Mouse (Mus musculus): ENCODE measurements around the gene 4930432K21Rik. TPM values are rescaled to one million over a fixed set of nuclear protein-coding genes. Genes with fewer than 3 reads are reported as not detected.

Gene 4930432K21Rik
- total and polyA plus RNA-seq, 3 experiments = 0.26 to 0.55 (median 0.30) TPM

DNA sequence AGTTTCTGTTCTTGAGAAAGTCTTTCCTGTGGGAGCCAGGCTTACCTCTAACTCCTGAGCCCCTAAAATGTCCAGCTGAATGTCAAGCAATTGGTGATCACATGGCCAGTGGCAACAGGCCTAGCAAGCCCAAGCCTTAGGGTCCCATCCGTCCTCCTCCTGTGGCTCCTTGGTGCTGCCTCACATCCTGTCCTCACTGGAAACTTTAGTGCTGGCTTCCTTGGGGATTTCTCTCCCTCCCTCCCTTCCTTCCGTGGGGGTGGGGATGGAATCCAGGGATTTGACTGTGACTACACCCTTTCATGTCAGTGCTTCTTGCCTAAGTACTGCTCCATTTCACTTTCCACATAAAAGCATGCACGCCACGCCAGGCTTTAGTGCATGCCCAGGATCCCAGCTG, 41.8 kb downstream of the 4930432K21Rik start:
- TF ChIP-seq POLR2A (IDR thresholded peaks at IDR 0.05; ENCODE audit: insufficient read depth, low read depth, low read length) = peak; percentile 87
- no peak for TF ChIP-seq CTCF (IDR thresholded peaks at IDR 0.05)
- TF ChIP-seq EP300 (IDR thresholded peaks at IDR 0.05; ENCODE audit: insufficient read depth, low read depth, low read length) = peak; percentile 99
- Histone ChIP-seq H3K4me1 (ENCODE audit: control insufficient read depth, insufficient read depth, low read length) (peaks cover 17% of the 10 kb centered on the region), H3K36me3 (ENCODE audit: control insufficient read depth, insufficient read depth, low read length) (no peaks in the 10 kb centered on the region; the same call in 1 of the 2 replicates), H3K27me3 (ENCODE audit: control insufficient read depth, insufficient read depth, low read length) (no peaks in the 10 kb centered on the region), H3K79me2 (replicated peaks; ENCODE audit: control insufficient read depth, insufficient read depth, low read length) (no peaks in the 10 kb centered on the region), H3K27ac (peak overlapping the region; percentile 97), H3K4me3 (no peak overlapping the region), H3K9ac (ENCODE audit: low read depth, low read length) (0 out of 2 replicates have a peak overlapping the region, but pooled peaks have one; percentile 17)
- peak; percentile 83 to 85 for DNase-seq
- intact Hi-C loops (cut with DNase I) = loop anchor here (1.0 to 10.0 kb wide), 2 partner anchors 15 to 445 kb away; partner anchors contain the start of gene Adgre5
- WGBS = 32% methylated on average over 4 of the region's 4 CpGs

DNA sequence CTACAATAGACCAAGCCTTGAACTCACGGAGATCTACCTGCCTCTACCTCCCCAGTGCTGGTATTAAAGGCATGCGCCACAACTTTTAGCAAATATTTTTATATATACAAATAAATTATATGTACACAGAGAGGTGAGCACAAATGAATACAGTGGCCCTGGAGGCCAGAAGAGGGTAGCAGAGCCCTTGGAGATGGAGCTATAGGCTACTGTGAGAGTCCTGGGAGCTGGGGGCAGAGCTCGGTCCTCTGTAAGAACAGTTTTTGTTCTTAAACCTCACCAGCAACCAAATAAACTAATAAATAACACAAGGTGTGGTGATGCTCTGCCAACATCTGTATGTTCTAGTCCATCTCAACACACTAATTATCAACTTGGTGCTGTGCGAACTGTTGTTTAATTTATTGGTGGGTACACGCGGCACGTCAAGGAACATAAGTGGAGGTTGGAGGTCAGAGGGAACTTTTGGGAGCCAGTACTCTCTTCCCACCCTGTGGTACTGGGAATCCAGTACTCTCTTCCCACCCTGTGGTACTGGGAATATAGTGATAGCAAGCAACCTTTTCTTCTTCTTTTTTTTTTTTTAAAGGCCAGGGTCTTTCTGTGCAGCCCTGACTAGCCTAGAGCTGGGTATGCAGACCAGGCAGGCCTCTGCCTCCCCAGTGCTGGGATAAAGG, 42.5 kb downstream of the 4930432K21Rik start:
- Histone ChIP-seq H3K9ac (ENCODE audit: low read depth, low read length) (no peak overlapping the region), H3K4me3 (no peak overlapping the region), H3K36me3 (ENCODE audit: control insufficient read depth, insufficient read depth, low read length) (no peaks in the 10 kb centered on the region; the same call in 1 of the 2 replicates), H3K4me1 (ENCODE audit: control insufficient read depth, insufficient read depth, low read length) (peaks cover 17% of the 10 kb centered on the region), H3K27ac (peak overlapping the region; percentile 97), H3K79me2 (replicated peaks; ENCODE audit: control insufficient read depth, insufficient read depth, low read length) (no peaks in the 10 kb centered on the region), H3K27me3 (ENCODE audit: control insufficient read depth, insufficient read depth, low read length) (no peaks in the 10 kb centered on the region)
- WGBS = 95% methylated on average over 7 of the region's 7 CpGs
- no peak for TF ChIP-seq POLR2A (IDR thresholded peaks at IDR 0.05; ENCODE audit: insufficient read depth, low read depth, low read length)
- TF ChIP-seq CTCF (IDR thresholded peaks at IDR 0.05) = peak; percentile 59
- DNase-seq = no peak
- intact Hi-C loops (cut with DNase I) = no loop called here

DNA sequence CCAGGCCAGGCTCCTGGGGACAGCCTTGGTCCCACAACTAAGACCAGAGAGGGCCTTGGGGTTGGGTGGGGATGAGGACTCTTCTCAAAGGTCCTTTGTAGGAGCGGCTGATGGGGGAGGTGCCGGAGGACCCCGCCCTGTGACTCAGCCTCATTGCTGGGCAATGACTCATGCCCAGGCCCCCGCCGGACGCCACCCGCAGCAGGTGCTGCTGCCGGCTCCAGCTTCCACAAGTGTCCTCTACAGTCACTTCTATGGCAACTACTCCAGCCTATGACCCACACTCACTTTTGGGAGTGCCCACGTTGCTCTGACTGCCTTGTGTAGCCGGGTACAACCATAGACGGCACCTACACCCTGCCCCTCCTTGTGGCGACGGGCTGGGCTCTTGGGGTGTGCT, 44.2 kb downstream of the 4930432K21Rik start:
- Histone ChIP-seq H3K27ac (peak overlapping the region; percentile 97), H3K4me3 (peak overlapping the region; percentile 56), H3K27me3 (ENCODE audit: control insufficient read depth, insufficient read depth, low read length) (no peaks in the 10 kb centered on the region), H3K4me1 (ENCODE audit: control insufficient read depth, insufficient read depth, low read length) (peaks cover 17% of the 10 kb centered on the region), H3K79me2 (replicated peaks; ENCODE audit: control insufficient read depth, insufficient read depth, low read length) (no peaks in the 10 kb centered on the region), H3K36me3 (ENCODE audit: control insufficient read depth, insufficient read depth, low read length) (no peaks in the 10 kb centered on the region; the same call in 1 of the 2 replicates), H3K9ac (ENCODE audit: low read depth, low read length) (peak overlapping the region; percentile 79)
- intact Hi-C loops (cut with DNase I) = no loop called here
- DNase-seq = peak; percentile 83 to 90
- TF ChIP-seq POLR2A (IDR thresholded peaks at IDR 0.05; ENCODE audit: insufficient read depth, low read depth, low read length) (peak; percentile 53; the same call in 1 of the 2 replicates), CTCF (IDR thresholded peaks at IDR 0.05) (no peak), EP300 (IDR thresholded peaks at IDR 0.05; ENCODE audit: insufficient read depth, low read depth, low read length) (peak; percentile 91)
- WGBS = 7% methylated on average over 13 of the region's 13 CpGs

DNA sequence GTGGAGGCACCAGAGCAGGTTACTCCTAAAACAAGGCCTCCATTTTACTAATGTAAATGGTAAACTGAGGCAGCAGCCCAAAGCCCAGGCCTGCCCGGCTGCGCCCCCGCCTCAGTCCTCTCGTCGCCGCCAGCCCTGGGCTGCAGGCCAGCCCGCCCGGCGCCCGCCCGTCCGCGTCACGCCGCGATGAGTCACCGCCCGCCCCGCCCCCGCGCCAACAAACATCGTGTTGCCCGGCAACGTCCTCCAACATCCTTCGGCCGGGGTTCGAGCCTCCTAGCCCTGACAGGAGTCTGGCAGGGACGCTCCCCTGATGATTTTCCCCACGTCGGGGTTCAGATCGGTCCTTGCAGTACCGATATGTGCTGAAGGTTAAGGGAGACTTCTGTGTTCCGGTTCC, 44.7 kb downstream of the 4930432K21Rik start:
- WGBS = 2% methylated on average over 33 of the region's 33 CpGs
- Histone ChIP-seq H3K27me3 (ENCODE audit: control insufficient read depth, insufficient read depth, low read length) (no peaks in the 10 kb centered on the region), H3K27ac (peak overlapping the region; percentile 97), H3K4me1 (ENCODE audit: control insufficient read depth, insufficient read depth, low read length) (peaks cover 18% of the 10 kb centered on the region), H3K4me3 (peak overlapping the region; percentile 56), H3K36me3 (ENCODE audit: control insufficient read depth, insufficient read depth, low read length) (no peaks in the 10 kb centered on the region; the same call in 1 of the 2 replicates), H3K79me2 (replicated peaks; ENCODE audit: control insufficient read depth, insufficient read depth, low read length) (no peaks in the 10 kb centered on the region), H3K9ac (ENCODE audit: low read depth, low read length) (peak overlapping the region; percentile 79)
- TF ChIP-seq POLR2A (IDR thresholded peaks at IDR 0.05; ENCODE audit: insufficient read depth, low read depth, low read length) (no peak; the same call in 1 of the 2 replicates), EP300 (IDR thresholded peaks at IDR 0.05; ENCODE audit: insufficient read depth, low read depth, low read length) (peak; percentile 52; the same call in 1 of the 2 replicates), CTCF (IDR thresholded peaks at IDR 0.05) (no peak)
- intact Hi-C loops (cut with DNase I) = no loop called here
- peak; percentile 90 to 93 for DNase-seq

DNA sequence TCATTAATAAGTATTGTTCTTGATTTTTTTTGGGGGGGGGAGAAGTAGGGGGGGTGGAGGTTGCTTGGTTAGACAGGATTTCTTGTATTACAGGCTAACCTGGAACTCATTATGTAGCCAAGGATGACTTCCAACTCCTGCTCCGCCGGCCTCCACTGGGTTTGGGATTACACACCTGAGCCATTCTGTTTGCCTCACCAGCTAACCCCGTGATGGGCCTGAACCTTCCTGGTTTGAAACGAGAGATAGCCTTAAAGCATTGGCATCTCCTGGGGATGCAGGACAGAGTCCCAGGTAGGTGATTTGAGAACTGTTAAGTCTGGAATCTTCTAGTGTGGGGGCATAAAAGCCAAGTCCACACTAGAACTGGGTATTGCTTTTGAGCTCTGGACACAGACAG, 45.3 kb downstream of the 4930432K21Rik start:
- Histone ChIP-seq H3K36me3 (ENCODE audit: control insufficient read depth, insufficient read depth, low read length) (no peaks in the 10 kb centered on the region; the same call in 1 of the 2 replicates), H3K4me3 (no peak overlapping the region), H3K79me2 (replicated peaks; ENCODE audit: control insufficient read depth, insufficient read depth, low read length) (no peaks in the 10 kb centered on the region), H3K9ac (ENCODE audit: low read depth, low read length) (no peak overlapping the region), H3K27ac (peak overlapping the region; percentile 97), H3K27me3 (ENCODE audit: control insufficient read depth, insufficient read depth, low read length) (no peaks in the 10 kb centered on the region), H3K4me1 (ENCODE audit: control insufficient read depth, insufficient read depth, low read length) (peaks cover 18% of the 10 kb centered on the region)
- WGBS = 76% methylated on average over 4 of the region's 4 CpGs
- TF ChIP-seq POLR2A (IDR thresholded peaks at IDR 0.05; ENCODE audit: insufficient read depth, low read depth, low read length) (no peak), EP300 (IDR thresholded peaks at IDR 0.05; ENCODE audit: insufficient read depth, low read depth, low read length) (no peak), CTCF (IDR thresholded peaks at IDR 0.05) (no peak)
- no peak for DNase-seq
- intact Hi-C loops (cut with DNase I) = no loop called here

DNA sequence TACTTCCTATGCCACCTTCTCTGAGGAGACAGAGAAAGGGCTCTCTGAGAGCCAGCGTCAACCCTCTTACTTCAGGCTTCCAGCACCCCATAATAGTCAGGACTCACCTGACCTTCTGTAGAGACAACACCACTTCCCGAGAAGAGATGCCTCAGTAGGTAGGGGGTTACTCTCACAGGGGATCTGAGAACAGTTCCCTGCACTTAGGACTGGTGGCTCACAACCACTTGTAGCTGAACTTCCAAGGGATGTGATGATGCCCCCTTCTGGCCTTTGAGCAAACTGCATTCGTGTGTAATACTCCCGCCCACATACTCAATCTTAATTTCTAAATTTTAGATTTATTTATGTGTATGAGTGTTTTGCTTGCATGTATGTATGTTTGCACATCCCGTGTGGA, 45.7 kb downstream of the 4930432K21Rik start:
- Histone ChIP-seq H3K79me2 (replicated peaks; ENCODE audit: control insufficient read depth, insufficient read depth, low read length) (no peaks in the 10 kb centered on the region), H3K9ac (ENCODE audit: low read depth, low read length) (no peak overlapping the region), H3K27me3 (ENCODE audit: control insufficient read depth, insufficient read depth, low read length) (no peaks in the 10 kb centered on the region), H3K4me1 (ENCODE audit: control insufficient read depth, insufficient read depth, low read length) (peaks cover 18% of the 10 kb centered on the region), H3K36me3 (ENCODE audit: control insufficient read depth, insufficient read depth, low read length) (no peaks in the 10 kb centered on the region; the same call in 1 of the 2 replicates), H3K4me3 (no peak overlapping the region), H3K27ac (peak overlapping the region; percentile 97)
- intact Hi-C loops (cut with DNase I) = no loop called here
- 95% methylated on average over 5 of the region's 5 CpGs for WGBS
- no peak for DNase-seq
- TF ChIP-seq EP300 (IDR thresholded peaks at IDR 0.05; ENCODE audit: insufficient read depth, low read depth, low read length) = no peak
- peak; percentile 57 for TF ChIP-seq CTCF (IDR thresholded peaks at IDR 0.05)
- TF ChIP-seq POLR2A (IDR thresholded peaks at IDR 0.05; ENCODE audit: insufficient read depth, low read depth, low read length) = no peak
